Mouse (Mus musculus) small intestine, adult 2 months (tissue): ENCODE results near the gene Synpo2.

ENCODE experiments used
- CTCF ChIP-seq: fragments of 200-500 bp; IDR thresholded peaks from 2 replicates; pipeline ENCODE4 v1.5.1; 2012; ENCODE audit warnings: low read depth, mild to moderate bottlenecking, control low read depth, inconsistent platforms, low read length, moderate library complexity, mixed read lengths; ENCODE audit not compliant: insufficient replicate concordance, insufficient read length; ENCODE audit errors: extremely low read depth
- POLR2A ChIP-seq: fragments of 200-500 bp; IDR thresholded peaks from 2 replicates; pipeline ENCODE4 v1.6.1; 2012; ENCODE audit warnings: low read depth, mild to moderate bottlenecking, control low read depth, inconsistent platforms, low read length, moderate library complexity

DNA sequence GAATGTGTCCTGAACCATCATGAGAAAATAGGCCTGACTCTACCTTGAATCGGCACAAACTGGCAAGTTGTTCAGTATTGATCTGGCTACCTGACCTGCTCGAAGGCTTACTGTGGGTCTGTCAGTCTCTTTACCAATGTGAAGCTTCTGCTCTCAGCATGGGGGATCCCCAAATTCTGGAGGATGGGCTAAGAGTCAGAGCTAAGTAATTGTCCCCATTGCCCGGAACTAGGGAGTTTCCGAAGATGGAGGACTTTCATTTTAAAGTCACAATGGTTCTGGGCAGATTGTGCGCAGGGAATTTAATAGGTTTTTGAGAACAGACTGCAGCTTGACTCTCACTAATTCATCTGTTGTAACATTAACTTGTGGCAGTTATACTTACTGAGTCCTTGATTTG lies 56.9 kb downstream of the Synpo2 start:
- TF ChIP-seq CTCF, result no peak
- no peak for TF ChIP-seq POLR2A
